Mouse (Mus musculus): ENCODE results near the gene Hivep3.

DNA sequence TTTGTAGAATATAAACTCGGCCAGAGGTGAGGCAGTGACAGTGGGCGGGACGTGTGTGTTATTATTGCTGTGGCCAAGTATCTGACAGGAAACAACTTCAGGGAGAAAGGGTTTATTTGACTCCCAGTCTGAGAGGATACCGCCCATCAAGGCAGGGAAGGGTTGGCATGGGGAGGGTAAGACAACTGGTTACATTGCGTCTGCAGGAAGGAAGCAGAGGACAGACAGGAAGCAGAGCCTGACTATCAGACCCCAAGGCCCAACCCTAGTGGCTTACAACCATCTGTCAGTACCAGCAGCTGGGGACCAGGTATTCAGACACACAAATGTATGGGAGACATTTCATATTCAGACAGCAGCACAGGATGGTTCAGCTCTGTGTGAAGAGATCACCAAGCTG lies 144.6 kb downstream of the Hivep3 start:
- TF ChIP-seq POLR2A (IDR thresholded peaks at IDR 0.05; ENCODE audit: extremely low read depth, insufficient read depth, low read length) = no peak
- TF ChIP-seq CTCF (IDR thresholded peaks at IDR 0.05; ENCODE audit: low read depth, low read length) = no peak
